Mouse (Mus musculus) lung, embryonic 14.5 days (tissue): ENCODE measurements around the gene Prss48. TPM values are rescaled to one million over a fixed set of nuclear protein-coding genes. Genes with fewer than 3 reads are reported as not detected.

ENCODE experiments used
- ATAC-seq: fragments of 200-750 bp; cut with Nextera tagmentation; 2 replicates; pipeline ENCODE4 v1.8.0; 2017; ENCODE audit warnings: mild to moderate bottlenecking, moderate TSS enrichment, moderate library complexity; ENCODE audit not compliant: insufficient read depth
- DNase-seq: peaks from one replicate; pipeline ENCODE4 v3.0.0-alpha.2; 2015
- H3K27ac ChIP-seq: fragments of 300-500 bp; sonication (generic); 2 replicates; pipeline ENCODE4 v1.5.1; 2014; ENCODE audit warnings: low read depth, mild to moderate bottlenecking, moderate library complexity
- H3K27me3 ChIP-seq: fragments of 300-500 bp; sonication (generic); 2 replicates; pipeline ENCODE4 v1.6.1; 2014; ENCODE audit warnings: low read length, control low read depth; ENCODE audit not compliant: insufficient read depth
- H3K36me3 ChIP-seq: fragments of 300-500 bp; sonication (generic); 2 replicates; pipeline ENCODE4 v1.6.1; 2014; ENCODE audit warnings: control low read depth; ENCODE audit not compliant: insufficient read depth
- H3K4me1 ChIP-seq: fragments of 300-500 bp; sonication (generic); 2 replicates; pipeline ENCODE4 v1.6.1; 2014; ENCODE audit warnings: antibody characterized with exemption, control low read depth; ENCODE audit not compliant: insufficient read depth
- H3K4me2 ChIP-seq: fragments of 300-500 bp; sonication (generic); 2 replicates; pipeline ENCODE4 v1.6.1; 2014; ENCODE audit warnings: mild to moderate bottlenecking
- H3K4me3 ChIP-seq: fragments of 300-500 bp; sonication (generic); 2 replicates; pipeline ENCODE4 v1.5.1; 2014; ENCODE audit warnings: low read depth, low read length
- H3K9ac ChIP-seq: fragments of 300-500 bp; sonication (generic); 2 replicates; pipeline ENCODE4 v1.6.1; 2014
- H3K9me3 ChIP-seq: fragments of 300-500 bp; sonication (generic); 2 replicates; pipeline ENCODE4 v1.6.1; 2016; ENCODE audit warnings: low read depth, low read length, control low read depth
- CTCF ChIP-seq: IDR thresholded peaks from 2 replicates; pipeline ENCODE4 v1.5.1; 2016; ENCODE audit warnings: antibody characterized with exemption, low read depth
- WGBS: fragments of 180-500 bp; shearing (Covaris S2); extraction: QIAGEN DNeasy Blood & Tissue Kit; methylation state at CpG from one replicate; pipeline ENCODE4 v1.1.7; 2014; 5-methylcytosine and 5-hydroxymethylcytosine counted together
- polyA plus RNA-seq: library from polyadenylated mRNA; unstranded; fragments of >200 nt; fragmentation: Nextera tagmentation; extraction: Ambion mirVana; gene quantifications from 2 replicates; pipeline ENCODE4 v1.2.1, GENCODE M21; 2014

Prss48 gene
- polyA plus RNA-seq, 1 experiment from 2014 or later = 0.46 TPM

GRCm38 (mm10) chr3:85952696-85953283 is 49.5 kb downstream of the Prss48 start:
- Histone ChIP-seq H3K9ac (no peak overlapping the region), H3K36me3 (no peaks in the 10 kb centered on the region), H3K4me3 (no peak overlapping the region), H3K9me3 (no peaks in the 10 kb centered on the region), H3K4me2 (no peak overlapping the region), H3K27me3 (no peaks in the 10 kb centered on the region), H3K4me1 (no peaks in the 10 kb centered on the region), H3K27ac (no peak overlapping the region)
- ATAC-seq = no peak
- no peak for DNase-seq
- WGBS = 78% methylated on average over 10 of the region's 10 CpGs
- TF ChIP-seq CTCF = no peak

GRCm38 (mm10) chr3:85950914-85951313 is 51.4 kb downstream of the Prss48 start:
- ATAC-seq (no peak), DNase-seq (no peak)
- Histone ChIP-seq H3K4me1 (no peaks in the 10 kb centered on the region), H3K9ac (no peak overlapping the region), H3K4me2 (no peak overlapping the region), H3K36me3 (no peaks in the 10 kb centered on the region), H3K9me3 (no peaks in the 10 kb centered on the region), H3K27me3 (no peaks in the 10 kb centered on the region), H3K4me3 (no peak overlapping the region), H3K27ac (no peak overlapping the region)
- no peak for TF ChIP-seq CTCF
- 84% methylated on average over 4 of the region's 4 CpGs for WGBS

Other genes with a start within 250 kb of the Prss48 start
- 2.7 and 3.1 TPM in 2 replicates for gene Fam160a1, start 185.2 kb downstream of the Prss48 start, polyA plus RNA-seq
- gene Glt28d2, start 115.0 kb downstream of the Prss48 start, polyA plus RNA-seq = 1.4 and 1.8 TPM in 2 replicates
- 4.5 and 4.8 TPM in 2 replicates for gene Gm37240, start 115.0 kb downstream of the Prss48 start, polyA plus RNA-seq
- gene Sh3d19, start 31.4 kb downstream of the Prss48 start, polyA plus RNA-seq = 31.9 and 38.2 TPM in 2 replicates
- 1,473 and 1,526 TPM in 2 replicates for gene Rps3a1, start 140.2 kb upstream of the Prss48 start, polyA plus RNA-seq
- gene Lrba, start 222.2 kb upstream of the Prss48 start, polyA plus RNA-seq = 5.5 and 6.2 TPM in 2 replicates